Mouse (Mus musculus) natural killer cell, adult 2 months (primary cell): ENCODE results near the gene Upf3b.
"Not testable (repeated sequence)": the region's sequence is repeated elsewhere in the genome, so short reads cannot be mapped to it uniquely, and the experiment has no call there.

Experiments
- DNase-seq, 2 experiments: peaks; one replicate each; pipeline ENCODE4 v3.0.0; 2022; ENCODE audit warnings: low spot score in 2 of 2

Upf3b gene

GRCm38 (mm10) chrX:37080345-37080744 is 29.8 kb downstream of the Upf3b start:
- not testable (repeated sequence) for DNase-seq

GRCm38 (mm10) chrX:37076651-37077050 is 33.5 kb downstream of the Upf3b start:
- DNase-seq, result no peak

- DNase-seq, result peak; percentile 55 to 61
Observed at GRCm38 (mm10) chrX:37074262-37074892, 35.7 kb downstream of the Upf3b start.

- DNase-seq, result no peak
Observed at GRCm38 (mm10) chrX:37068766-37069165, 41.4 kb downstream of the Upf3b start.

- DNase-seq, result no peak
Observed at GRCm38 (mm10) chrX:37067299-37067698, 42.8 kb downstream of the Upf3b start.

GRCm38 (mm10) chrX:37063902-37064301 is 46.2 kb downstream of the Upf3b start:
- DNase-seq, result peak; percentile 40 to 57

- no peak for DNase-seq
Observed at GRCm38 (mm10) chrX:37048890-37049823, 61.0 kb downstream of the Upf3b start.

- no peak for DNase-seq
Observed at GRCm38 (mm10) chrX:37048066-37048889, 61.8 kb downstream of the Upf3b start, which contains the start of gene Sowahd. TSS of gene Sowahd (plus strand) at chrX:37048845.

GRCm38 (mm10) chrX:37042726-37043125 is 67.4 kb downstream of the Upf3b start:
- DNase-seq, result peak; percentile 33 to 43
